Mouse (Mus musculus) testis, postnatal 14 days (tissue): Measurements from ENCODE around the gene Dtx1.

Source experiments
- DNase-seq: peaks from one replicate; pipeline ENCODE4 v3.0.0; 2021; ENCODE audit warnings: low spot score

Dtx1 gene

GRCm38 (mm10) chr5:120635633-120636032 lies 76.1 kb downstream of the Dtx1 start:
- DNase-seq = no peak

GRCm38 (mm10) chr5:120634860-120635259 lies 76.9 kb downstream of the Dtx1 start:
- no peak for DNase-seq

- no peak for DNase-seq
Measured at GRCm38 (mm10) chr5:120634131-120634530, 77.6 kb downstream of the Dtx1 start, which contains the start of gene Cfap73. Gene Cfap73, minus strand, starts transcription at chr5:120634235.

GRCm38 (mm10) chr5:120631892-120632291 lies 79.8 kb downstream of the Dtx1 start:
- DNase-seq = no peak

- DNase-seq = no peak
Measured at GRCm38 (mm10) chr5:120631128-120631527, 80.6 kb downstream of the Dtx1 start.
